Mouse (Mus musculus) liver, embryonic 14.5 days (tissue): ENCODE results near the gene Gm17542. TPM values are rescaled to one million over a fixed set of nuclear protein-coding genes. Genes with fewer than 3 reads are reported as not detected.

Source experiments
- ATAC-seq: fragments of 200-750 bp; cut with Nextera tagmentation; 2 replicates; pipeline ENCODE4 v1.8.0; 2017; ENCODE audit warnings: moderate number of reproducible peaks, mild to moderate bottlenecking, moderate library complexity; ENCODE audit not compliant: insufficient read depth
- DNase-seq, 3 experiments: peaks; one replicate each; pipeline ENCODE4 v3.0.0-alpha.2; 2012 to 2013; ENCODE audit warnings: low read depth in 3 of 3, low spot score in 3 of 3
- H3K27ac ChIP-seq: fragments of 300-500 bp; sonication (generic); 2 replicates; pipeline ENCODE4 v1.5.1; 2014; ENCODE audit warnings: moderate library complexity, mild to moderate bottlenecking, control low read depth, inconsistent platforms
- H3K27me3 ChIP-seq: fragments of 300-500 bp; sonication (generic); 2 replicates; pipeline ENCODE4 v1.6.1; 2014; ENCODE audit warnings: mild to moderate bottlenecking, low read length, moderate library complexity; ENCODE audit not compliant: control insufficient read depth, insufficient read depth
- H3K36me3 ChIP-seq: fragments of 300-500 bp; sonication (generic); replicated peaks from 2 replicates; pipeline ENCODE4 v1.6.1; 2014; ENCODE audit warnings: low read depth; ENCODE audit not compliant: control insufficient read depth, insufficient read depth
- H3K4me1 ChIP-seq, 2 experiments: fragments of 200-500 bp in 1 of 2; fragments of 300-500 bp in 1 of 2; sonication (generic) in 1 of 2; replicated peaks; 2 replicates each; pipeline ENCODE4 v1.6.1; 2012 to 2014; ENCODE audit warnings: antibody characterized with exemption in 1 of 2, inconsistent platforms in 1 of 2, low read length in 1 of 2; ENCODE audit not compliant: control insufficient read depth in 2 of 2, insufficient read depth in 2 of 2
- H3K4me2 ChIP-seq: fragments of 300-500 bp; sonication (generic); 2 replicates; pipeline ENCODE4 v1.6.1; 2014; ENCODE audit warnings: low read depth, mild to moderate bottlenecking, control low read depth, moderate library complexity
- H3K4me3 ChIP-seq, 2 experiments: fragments of 200-500 bp in 1 of 2; fragments of 300-500 bp in 1 of 2; sonication (generic) in 1 of 2; 2 replicates each; pipeline ENCODE4 v1.5.1; 2012 to 2014; ENCODE audit warnings: low read depth in 2 of 2, low read length in 2 of 2, mild to moderate bottlenecking in 2 of 2, control low read depth in 1 of 2, inconsistent platforms in 1 of 2, moderate library complexity in 1 of 2; ENCODE audit not compliant: insufficient read depth in 1 of 2
- H3K9ac ChIP-seq: fragments of 300-500 bp; sonication (generic); replicated peaks from 2 replicates; pipeline ENCODE4 v1.6.1; 2014; ENCODE audit warnings: mild to moderate bottlenecking, control low read depth, moderate library complexity
- H3K9me3 ChIP-seq: fragments of 300-500 bp; sonication (generic); 2 replicates; pipeline ENCODE4 v1.6.1; 2016; ENCODE audit warnings: low read length, mixed read lengths; ENCODE audit not compliant: control insufficient read depth
- CTCF ChIP-seq: IDR thresholded peaks from 2 replicates; pipeline ENCODE4 v1.5.1; 2016; ENCODE audit warnings: antibody characterized with exemption, low read depth, control low read depth
- EP300 ChIP-seq: IDR thresholded peaks from 2 replicates; pipeline ENCODE4 v1.6.1; 2016; ENCODE audit warnings: antibody characterized with exemption, low read depth
- WGBS: fragments of 180-500 bp; shearing (Covaris S2); extraction: QIAGEN DNeasy Blood & Tissue Kit; methylation state at CpG from one replicate; pipeline ENCODE4 v1.1.7; 2014; ENCODE audit not compliant: insufficient replicate concordance; 5-methylcytosine and 5-hydroxymethylcytosine counted together
- polyA plus RNA-seq, 2 experiments: library from polyadenylated mRNA; depleted of rRNA in 1 of 2; stranded (reverse) in 1 of 2; unstranded in 1 of 2; fragments of >200 nt; fragmentation: Nextera tagmentation in 1 of 2; extraction: Ambion mirVana in 1 of 2; gene quantifications; 2 replicates each; pipeline versions ENCODE4 v1.2.1 to v1.2.3; 2012 to 2014

The Gm17542 gene
- polyA plus RNA-seq, 2 experiments = not detected

DNA sequence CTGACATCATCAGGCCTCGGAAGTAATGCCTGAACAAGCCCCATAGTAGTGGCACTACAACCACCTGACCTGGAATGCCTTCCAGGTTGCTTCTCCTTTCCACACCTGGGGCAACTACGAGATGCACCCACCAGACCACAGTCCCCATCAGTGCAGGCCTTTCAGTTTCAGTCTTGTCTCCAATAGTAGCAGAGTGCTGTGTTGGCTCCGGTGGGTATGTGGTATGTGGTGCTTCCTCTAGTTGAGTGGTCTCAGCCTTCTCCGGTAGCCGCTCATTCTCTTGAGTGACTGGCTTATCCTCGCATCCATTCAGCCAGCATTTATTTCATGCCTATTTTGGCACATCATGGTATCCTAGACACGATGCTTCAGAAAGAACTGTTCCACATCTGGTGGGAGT lies 4.8 kb downstream of the Gm17542 start:
- no peak for ATAC-seq
- H3K4me1 ChIP-seq = no peaks in the 10 kb centered on the region
- no peak overlapping the region for H3K27ac ChIP-seq
- H3K4me2 ChIP-seq = no peak overlapping the region
- no peaks in the 10 kb centered on the region for H3K36me3 ChIP-seq
- no peak overlapping the region for H3K9ac ChIP-seq
- no peaks in the 10 kb centered on the region for H3K9me3 ChIP-seq
- no peak overlapping the region for H3K4me3 ChIP-seq
- no peaks in the 10 kb centered on the region for H3K27me3 ChIP-seq
- WGBS = 69% methylated on average over 7 of the region's 7 CpGs
- DNase-seq = no peak
- TF ChIP-seq CTCF (no peak), EP300 (no peak)

GRCm38 (mm10) chr10:58709021-58709420 lies 9.0 kb downstream of the Gm17542 start:
- Histone ChIP-seq H3K4me3 (no peak overlapping the region), H3K4me2 (no peak overlapping the region), H3K27ac (no peak overlapping the region), H3K27me3 (no peaks in the 10 kb centered on the region), H3K36me3 (no peaks in the 10 kb centered on the region), H3K9ac (no peak overlapping the region), H3K4me1 (no peaks in the 10 kb centered on the region), H3K9me3 (no peaks in the 10 kb centered on the region)
- 84% methylated on average over 4 of the region's 4 CpGs for WGBS
- ATAC-seq (no peak), DNase-seq (no peak)
- TF ChIP-seq CTCF = no peak
- TF ChIP-seq EP300 = no peak

DNA sequence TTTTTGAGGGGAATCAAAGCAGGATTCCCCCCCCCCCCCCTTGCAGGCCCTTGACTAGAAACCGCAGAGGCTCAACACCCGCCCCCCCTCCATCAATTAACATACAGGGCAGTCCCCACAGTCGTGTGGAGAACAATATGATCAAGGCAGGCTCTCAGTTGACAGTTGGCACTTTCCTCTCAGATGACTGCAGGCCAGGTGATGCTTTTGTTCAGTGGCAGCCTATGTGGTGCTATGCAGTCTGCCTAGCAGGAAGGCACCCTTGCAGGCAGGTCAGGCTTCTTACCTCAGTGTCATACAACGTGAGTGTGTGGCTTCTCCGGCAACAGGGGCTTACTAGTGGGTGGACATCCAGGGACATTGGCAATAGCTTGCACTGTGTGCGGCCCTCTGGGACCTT lies 17.4 kb downstream of the Gm17542 start:
- no peak for TF ChIP-seq CTCF
- TF ChIP-seq EP300 = no peak
- Histone ChIP-seq H3K36me3 (no peaks in the 10 kb centered on the region), H3K27ac (no peak overlapping the region), H3K9ac (no peak overlapping the region), H3K27me3 (no peaks in the 10 kb centered on the region), H3K4me1 (no peaks in the 10 kb centered on the region), H3K9me3 (no peaks in the 10 kb centered on the region), H3K4me2 (no peak overlapping the region), H3K4me3 (no peak overlapping the region)
- DNase-seq = no peak
- no peak for ATAC-seq
- 30% methylated on average over 6 of the region's 6 CpGs for WGBS

DNA sequence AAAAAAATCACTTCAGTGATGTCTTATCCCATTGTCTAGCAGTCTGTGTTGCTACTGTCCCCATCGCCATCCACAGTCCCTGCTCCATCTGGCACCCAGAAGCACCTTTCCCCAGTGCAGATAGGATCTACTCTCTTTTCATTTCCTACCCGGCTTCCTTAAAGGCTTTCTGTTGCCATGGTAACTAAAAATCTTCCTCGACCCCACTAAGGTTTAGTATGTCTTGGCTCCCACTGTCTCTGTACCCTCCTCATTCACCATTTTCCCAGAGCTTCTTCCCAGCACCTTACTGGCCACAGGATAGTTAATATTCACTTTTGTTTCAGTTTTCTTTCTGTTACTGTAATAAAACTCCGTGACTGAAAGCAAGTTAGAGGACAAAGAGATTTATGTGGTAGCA lies 17.9 kb downstream of the Gm17542 start:
- Histone ChIP-seq H3K4me3 (no peak overlapping the region), H3K36me3 (no peaks in the 10 kb centered on the region), H3K27ac (no peak overlapping the region), H3K9ac (no peak overlapping the region), H3K9me3 (no peaks in the 10 kb centered on the region), H3K4me2 (no peak overlapping the region), H3K27me3 (no peaks in the 10 kb centered on the region), H3K4me1 (no peaks in the 10 kb centered on the region)
- ATAC-seq (no peak), DNase-seq (no peak)
- TF ChIP-seq EP300 = no peak
- 32% methylated on average over 4 of the region's 4 CpGs for WGBS

- DNase-seq = no peak
- Histone ChIP-seq H3K4me1 (no peaks in the 10 kb centered on the region), H3K4me3 (no peak overlapping the region), H3K9ac (no peak overlapping the region), H3K27ac (no peak overlapping the region), H3K9me3 (no peaks in the 10 kb centered on the region), H3K4me2 (no peak overlapping the region), H3K36me3 (no peaks in the 10 kb centered on the region), H3K27me3 (no peaks in the 10 kb centered on the region)
- TF ChIP-seq CTCF = no peak
- no peak for TF ChIP-seq EP300
- 56% methylated on average over 4 of the region's 4 CpGs for WGBS
- ATAC-seq = no peak
Measured at GRCm38 (mm10) chr10:58698955-58699354, 19.1 kb downstream of the Gm17542 start.
